Mouse (Mus musculus) lung, postnatal 25 days (tissue): ENCODE measurements around the gene Tpi1.

ENCODE experiments used
- DNase-seq: peaks from one replicate; pipeline ENCODE4 v3.0.0; 2022; ENCODE audit warnings: low spot score

Gene Tpi1

GRCm38 (mm10) chr6:124813933-124814332 is at the start of gene Tpi1:
Gene Tpi1 (minus strand): TSS chr6:124814296.
- peak; percentile 94 for DNase-seq

- DNase-seq: no peak
Measured at GRCm38 (mm10) chr6:124863125-124863657, 49.1 kb upstream of the Tpi1 start.

- DNase-seq: no peak
Measured at GRCm38 (mm10) chr6:124862406-124863124, 48.5 kb upstream of the Tpi1 start.

GRCm38 (mm10) chr6:124861802-124862201 is 47.7 kb upstream of the Tpi1 start:
- DNase-seq: no peak

GRCm38 (mm10) chr6:124861266-124861665 is 47.2 kb upstream of the Tpi1 start:
- no peak for DNase-seq

DNA sequence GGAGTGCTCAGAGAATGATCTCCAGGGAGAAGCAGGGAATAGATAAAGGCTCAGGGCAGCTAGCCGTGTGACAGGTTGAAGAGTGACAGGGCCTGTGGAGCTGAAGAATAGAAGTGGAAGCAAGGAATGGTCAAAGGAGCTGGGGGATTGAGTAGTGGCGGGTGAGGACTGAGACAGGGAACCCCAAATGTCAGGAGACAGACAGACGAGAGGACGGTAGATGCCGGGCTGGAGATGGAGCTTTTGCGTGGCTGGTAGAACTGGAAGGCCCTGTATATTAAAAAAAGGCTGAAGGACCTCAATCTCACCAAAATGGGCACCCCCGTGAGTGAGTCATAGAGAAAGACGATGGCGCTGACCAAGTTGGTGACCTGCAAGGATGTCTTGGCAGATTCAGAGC is 46.4 kb upstream of the Tpi1 start:
- DNase-seq: no peak

GRCm38 (mm10) chr6:124859725-124860124 is 45.6 kb upstream of the Tpi1 start:
- peak; percentile 84 for DNase-seq

DNA sequence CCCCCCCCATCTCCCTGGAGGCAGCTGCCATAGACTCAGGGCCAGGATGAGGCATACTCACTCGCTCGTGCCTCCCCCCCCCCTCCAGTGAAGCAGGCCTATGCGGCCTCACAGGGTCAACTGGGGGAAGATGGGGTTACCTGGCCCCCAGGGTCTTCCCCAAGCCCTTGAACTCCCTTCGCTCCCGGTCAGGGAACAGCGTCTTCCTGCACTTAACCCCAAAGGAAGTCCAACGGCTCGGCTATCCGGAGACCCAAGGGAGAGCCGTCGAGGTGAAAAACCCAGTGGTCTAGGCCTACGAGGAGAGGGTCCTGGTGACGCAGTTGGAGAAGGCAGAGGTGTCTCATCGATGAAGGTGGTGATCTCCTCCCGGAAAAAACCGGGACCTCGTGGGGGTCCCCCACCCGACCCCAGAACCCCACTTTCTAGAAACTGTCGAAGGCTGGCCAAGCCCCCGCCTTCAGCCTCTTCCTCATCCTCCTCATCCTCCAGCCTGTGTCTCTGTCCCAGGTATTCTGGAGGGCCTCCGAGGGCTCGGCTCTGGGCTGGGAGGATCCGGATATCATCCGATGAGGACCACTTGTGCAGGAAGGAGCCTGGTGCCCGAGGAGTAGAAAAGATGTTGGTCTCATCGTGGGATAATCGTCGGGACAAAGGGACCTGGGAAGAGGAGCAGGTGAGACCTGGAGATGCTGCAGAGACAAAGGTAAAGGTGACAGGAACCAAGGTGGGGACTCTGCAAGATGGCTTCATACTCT is 44.6 kb upstream of the Tpi1 start:
- DNase-seq: no peak

- DNase-seq: no peak
Measured at GRCm38 (mm10) chr6:124857840-124858530, 43.9 kb upstream of the Tpi1 start.

DNA sequence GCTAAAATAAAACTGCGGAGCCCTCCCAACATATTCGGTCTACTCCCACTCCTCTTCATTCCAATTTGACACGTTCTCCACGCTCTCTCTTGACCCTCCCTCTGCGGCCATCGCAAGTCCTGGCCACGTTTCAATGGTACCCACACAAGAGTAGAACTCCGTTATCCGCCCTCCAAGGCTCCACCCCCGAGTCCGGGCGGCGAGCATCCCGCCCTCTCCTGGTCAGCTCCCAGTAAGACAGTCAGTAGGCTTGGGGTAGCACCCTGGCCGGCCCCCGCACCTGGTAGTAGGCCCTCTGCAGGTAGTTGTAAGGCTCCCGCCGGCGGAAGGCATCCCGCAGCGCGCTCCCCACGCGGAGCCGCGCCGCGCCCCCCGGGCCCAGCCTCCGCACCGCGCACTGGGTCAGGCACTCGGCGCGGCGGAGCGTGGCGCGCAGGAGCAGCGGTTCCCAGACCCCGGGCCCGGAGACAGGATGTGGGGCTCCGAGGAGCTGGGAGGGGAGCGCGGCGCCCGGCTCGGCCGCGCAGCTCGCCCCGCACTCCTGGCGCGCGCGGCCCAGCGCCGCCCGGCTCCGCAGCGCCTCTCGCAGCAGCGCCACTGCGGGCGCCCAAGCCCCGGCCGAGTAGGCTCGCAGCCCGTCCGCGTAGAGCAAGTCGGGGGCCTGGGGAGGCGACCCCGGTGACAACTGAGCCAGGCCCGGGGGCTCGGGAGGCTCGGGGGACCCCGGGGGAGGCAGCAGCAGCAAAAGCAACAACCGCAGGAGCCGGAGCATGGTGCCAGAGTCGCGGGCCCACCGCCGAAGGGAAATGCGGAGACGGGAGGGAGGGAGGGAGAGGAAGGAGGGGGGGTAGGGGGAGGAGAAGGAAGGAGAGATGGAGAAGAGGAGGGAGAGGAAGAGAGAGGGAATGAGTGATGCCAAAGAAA is 43.1 kb upstream of the Tpi1 start, which contains the start of gene P3h3:
TSS of gene P3h3 (minus strand) at position 837 of the 924 bp plus-strand sequence.
- peak; percentile 80 for DNase-seq

GRCm38 (mm10) chr6:124856321-124856720 is 42.2 kb upstream of the Tpi1 start:
- DNase-seq: no peak

- no peak for DNase-seq
Measured at GRCm38 (mm10) chr6:124854647-124855046, 40.6 kb upstream of the Tpi1 start.

- no peak for DNase-seq
Measured at GRCm38 (mm10) chr6:124850535-124850934, 36.4 kb upstream of the Tpi1 start.

DNA sequence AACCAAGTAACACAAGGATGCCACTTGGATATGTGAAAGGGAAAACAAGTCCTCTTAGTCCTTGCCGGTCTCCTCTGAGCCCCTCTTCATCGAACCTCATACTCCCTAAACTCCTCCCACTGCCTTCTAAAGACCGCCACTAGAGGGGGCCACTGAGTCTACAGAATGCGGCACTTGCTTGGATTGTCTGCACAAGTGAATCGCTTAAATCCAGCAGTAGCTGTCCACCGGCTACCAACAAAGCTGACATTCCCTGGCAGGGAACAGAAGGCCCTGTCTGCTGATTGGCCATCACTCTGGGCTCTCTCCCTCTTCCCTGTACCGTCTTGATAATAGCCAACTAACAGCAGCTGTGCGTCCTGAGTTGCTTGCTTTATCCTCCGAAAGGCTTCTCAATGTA is 33.2 kb upstream of the Tpi1 start:
- peak; percentile 91 for DNase-seq

DNA sequence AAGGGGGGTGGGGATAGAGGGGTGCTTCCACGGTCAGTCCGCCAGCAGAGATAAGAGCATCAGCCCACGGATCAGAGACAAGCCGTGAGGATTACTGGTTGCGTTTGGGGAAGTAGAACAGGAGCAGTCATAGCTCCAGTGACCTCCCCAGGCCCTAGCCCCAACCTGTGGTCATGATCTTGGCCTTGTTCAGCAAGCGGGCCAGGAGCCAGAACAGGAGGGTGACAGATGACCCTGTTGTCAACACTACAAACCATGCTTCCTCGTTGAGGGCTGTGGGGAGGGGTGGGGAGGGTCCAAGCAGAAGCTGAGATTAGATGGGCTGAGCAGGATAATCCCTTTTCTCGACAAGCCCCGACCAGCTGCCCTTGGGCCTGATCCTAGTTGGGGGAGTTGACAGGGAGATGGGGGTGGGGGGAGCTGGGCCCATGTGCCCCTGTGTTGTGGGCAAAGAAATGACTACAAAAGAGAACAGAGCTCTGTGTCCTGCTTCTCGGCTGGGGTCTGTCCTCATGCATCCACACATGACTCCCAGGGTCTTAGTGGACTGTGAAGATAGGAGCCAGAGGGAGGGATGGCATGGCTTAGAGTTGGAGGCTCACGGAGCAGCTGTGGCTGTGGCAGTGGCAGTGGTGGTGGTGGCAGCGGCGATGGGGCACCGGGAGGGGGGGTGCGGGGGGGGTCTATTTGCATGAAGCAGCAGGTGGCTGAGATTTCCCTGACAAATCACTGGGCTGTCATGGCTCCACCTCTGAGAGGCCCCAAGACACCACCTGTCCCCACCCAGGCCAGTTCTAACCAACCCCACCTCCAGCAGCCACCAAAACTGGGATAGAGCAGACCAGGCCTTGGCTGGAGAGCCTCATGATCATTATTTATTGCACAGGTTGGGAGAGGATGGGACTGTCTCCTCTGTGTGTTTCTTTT is 26.4 kb upstream of the Tpi1 start, which contains the start of gene Gnb3:
TSS of gene Gnb3 (minus strand) at position 35 of the 927 bp plus-strand sequence.
- DNase-seq: no peak

- DNase-seq: no peak
Measured at GRCm38 (mm10) chr6:124839805-124840204, 25.7 kb upstream of the Tpi1 start.

DNA sequence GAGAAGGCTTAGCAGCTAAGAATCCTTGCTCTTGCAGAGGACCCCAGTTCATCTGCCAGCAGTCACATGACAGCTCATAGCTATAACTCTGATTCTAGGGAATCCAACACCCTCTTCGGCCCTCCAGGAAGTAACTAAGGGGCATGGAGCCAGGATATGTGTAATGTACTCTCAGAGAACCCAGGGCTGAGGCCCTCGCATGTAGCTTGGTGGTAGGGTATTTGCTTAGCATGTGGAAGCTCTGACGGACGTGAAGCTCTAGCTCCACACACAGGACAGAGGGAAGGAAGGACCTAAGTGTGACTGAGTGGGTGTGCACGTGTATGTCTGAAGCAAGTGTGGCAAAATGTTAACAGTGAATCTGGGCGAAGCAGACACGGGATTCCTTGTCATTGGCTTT is 22.3 kb upstream of the Tpi1 start:
- DNase-seq: no peak

DNA sequence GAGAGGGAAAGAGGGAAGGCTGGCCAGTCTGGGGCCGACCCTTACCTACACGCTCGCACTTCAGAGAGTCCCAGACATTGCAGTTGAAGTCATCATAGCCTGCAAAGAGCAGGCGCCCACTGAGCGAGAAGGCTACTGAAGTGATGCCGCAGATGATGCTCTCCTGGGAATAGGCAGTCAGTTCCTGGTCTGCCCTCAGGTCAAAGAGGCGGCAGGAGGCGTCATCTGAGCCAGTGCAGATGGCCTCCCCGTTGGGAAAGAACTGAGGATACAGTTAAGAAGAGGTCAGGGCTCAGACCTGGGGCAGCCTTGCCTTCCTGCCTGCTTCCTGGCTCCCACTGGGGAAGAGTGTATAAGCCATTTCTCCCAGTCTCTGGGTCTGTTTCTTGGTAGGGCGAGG is 21.4 kb upstream of the Tpi1 start:
- no peak for DNase-seq

- DNase-seq: no peak
Measured at GRCm38 (mm10) chr6:124834512-124835081, 20.5 kb upstream of the Tpi1 start.

GRCm38 (mm10) chr6:124831649-124832048 is 17.6 kb upstream of the Tpi1 start:
- no peak for DNase-seq
